Mouse (Mus musculus): Measurements from ENCODE around the gene Mtmr6.
"Not testable (repeated sequence)": the region's sequence is repeated elsewhere in the genome, so short reads cannot be mapped to it uniquely, and the experiment has no call there.

Mtmr6 gene

GRCm38 (mm10) chr14:60290363-60290762, 25.3 kb downstream of the Mtmr6 start:
- in situ Hi-C loops (cut with MboI, MseI), result no loop called here

GRCm38 (mm10) chr14:60295531-60295930, 30.5 kb downstream of the Mtmr6 start:
- in situ Hi-C loops (cut with MboI, MseI), result no loop called here

GRCm38 (mm10) chr14:60300224-60300991, 35.4 kb downstream of the Mtmr6 start:
- in situ Hi-C loops (cut with MboI, MseI), result loop anchor here (10.0 kb wide), 1 partner anchor 496 kb away; no protein-coding TSS in a partner anchor

- in situ Hi-C loops (cut with MboI, MseI), result loop anchor here (10.0 kb wide), 1 partner anchor 496 kb away; no protein-coding TSS in a partner anchor
Measured at GRCm38 (mm10) chr14:60301024-60301423, 36.0 kb downstream of the Mtmr6 start.

GRCm38 (mm10) chr14:60302441-60302840, 37.4 kb downstream of the Mtmr6 start:
- in situ Hi-C loops (cut with MboI, MseI), result loop anchor here (10.0 kb wide), 1 partner anchor 498 kb away; no protein-coding TSS in a partner anchor

GRCm38 (mm10) chr14:60304441-60305220, 39.6 kb downstream of the Mtmr6 start:
- in situ Hi-C loops (cut with MboI, MseI), result loop anchor here (10.0 kb wide), 1 partner anchor 500 kb away; no protein-coding TSS in a partner anchor

- in situ Hi-C loops (cut with MboI, MseI), result loop anchor here (10.0 kb wide), 1 partner anchor 503 kb away; no protein-coding TSS in a partner anchor
Measured at GRCm38 (mm10) chr14:60308113-60308512, 43.1 kb downstream of the Mtmr6 start.

- in situ Hi-C loops (cut with MboI, MseI), result no loop called here
Measured at GRCm38 (mm10) chr14:60310691-60311090, 45.7 kb downstream of the Mtmr6 start.

- in situ Hi-C loops (cut with MboI, MseI), result no loop called here
Measured at GRCm38 (mm10) chr14:60319231-60319630, 54.2 kb downstream of the Mtmr6 start.

- in situ Hi-C loops (cut with MboI, MseI), result no loop called here
Measured at GRCm38 (mm10) chr14:60320813-60321212, 55.8 kb downstream of the Mtmr6 start.

- in situ Hi-C loops (cut with MboI, MseI), result not testable (repeated sequence)
Measured at GRCm38 (mm10) chr14:60340001-60340400, 75.0 kb downstream of the Mtmr6 start.

GRCm38 (mm10) chr14:60340570-60340969, 75.5 kb downstream of the Mtmr6 start:
- in situ Hi-C loops (cut with MboI, MseI), result no loop called here

- in situ Hi-C loops (cut with MboI, MseI), result no loop called here
Measured at GRCm38 (mm10) chr14:60345326-60345876, 80.4 kb downstream of the Mtmr6 start.

Data from T-helper 2 cell (primary cell).